In genomic region chr1:34459284-34460060, GRCm38 (mm10) we compare ENCODE assay signal across 8 mouse cellular contexts. TPM values are rescaled to one million over a fixed set of nuclear protein-coding genes. Genes with fewer than 3 reads are reported as not detected.
DNase-seq lines count a peak whose midpoint lies in the region; ATAC-seq lines count a peak whose summit lies in the region.

Gene Ptpn18 (plus strand): TSS chr1:34459762.

- no peak within 1 kb of the TSS for H3K27ac ChIP-seq in hindbrain, embryonic 14.5 days

- H3K27me3 ChIP-seq in hindbrain, embryonic 14.5 days (ENCODE audit: control insufficient read depth, insufficient read depth, low read length), result peaks cover 45% of the 10 kb centered on the region

- peak; percentile 93 for ATAC-seq in hindbrain, embryonic 14.5 days (ENCODE audit: low FRiP score)

- peak within 1 kb of the TSS; percentile 93 for H3K4me2 ChIP-seq in hindbrain, embryonic 14.5 days (replicated peaks)

- DNase-seq in NIH3T3 (ENCODE audit: low read depth), result peak; percentile 80
- DNase-seq in cerebellum, postnatal 14 days, result peak; percentile 97 to 98
- DNase-seq in frontal cortex, postnatal 25 days (ENCODE audit: low spot score in 2 of 2), result peak; percentile 88 to 90
- peak; percentile 91 for DNase-seq in hindbrain, embryonic 14.5 days (ENCODE audit: low spot score)
- peak; percentile 84 to 89 for DNase-seq in layer of hippocampus, postnatal 36 days
- DNase-seq in lung, postnatal 36 days, result peak; percentile 96
- DNase-seq in retina, postnatal 1 day, result peak; percentile 93
- DNase-seq in urinary bladder, adult 18-20 months (ENCODE audit: low spot score in 2 of 2), result peak; percentile 84 to 97

- WGBS in hindbrain, embryonic 14.5 days, result under 1% methylated on average over 48 of the region's 48 CpGs

- peak within 1 kb of the TSS; percentile 54 for H3K4me3 ChIP-seq in hindbrain, embryonic 14.5 days (replicated peaks; ENCODE audit: low read length)

- H3K9me3 ChIP-seq in hindbrain, embryonic 14.5 days (ENCODE audit: control insufficient read depth, low read length), result no peaks in the 10 kb centered on the region

- H3K4me1 ChIP-seq in hindbrain, embryonic 14.5 days (replicated peaks; ENCODE audit: control insufficient read depth, insufficient read depth, low read length), result peaks cover 7% of the 10 kb centered on the region; the same call in 1 of the 2 replicates

- H3K36me3 ChIP-seq in hindbrain, embryonic 14.5 days (replicated peaks; ENCODE audit: control insufficient read depth, insufficient read depth), result no peaks in the 10 kb centered on the region

- peak within 1 kb of the TSS; percentile 54; the same call in 1 of the 2 replicates for H3K9ac ChIP-seq in hindbrain, embryonic 14.5 days

RNA-seq across cellular contexts. Expression of gene Ptpn18, which starts in this region (rescaled TPM):
- polyA plus RNA-seq in hindbrain, embryonic 14.5 days (2014; fragmentation: Nextera tagmentation; extraction: Ambion mirVana), result 5.5 and 6.8 TPM in 2 replicates
- 1 to 10 TPM; 5.0 to 5.7 TPM for total RNA-seq in layer of hippocampus, postnatal 36 days (2021)
